Mouse (Mus musculus): Measurements from ENCODE around the gene Ndrg4.
A peak's percentile ranks its signal among the peaks of the same experiment; 100 is the strongest.

Gene Ndrg4

DNA sequence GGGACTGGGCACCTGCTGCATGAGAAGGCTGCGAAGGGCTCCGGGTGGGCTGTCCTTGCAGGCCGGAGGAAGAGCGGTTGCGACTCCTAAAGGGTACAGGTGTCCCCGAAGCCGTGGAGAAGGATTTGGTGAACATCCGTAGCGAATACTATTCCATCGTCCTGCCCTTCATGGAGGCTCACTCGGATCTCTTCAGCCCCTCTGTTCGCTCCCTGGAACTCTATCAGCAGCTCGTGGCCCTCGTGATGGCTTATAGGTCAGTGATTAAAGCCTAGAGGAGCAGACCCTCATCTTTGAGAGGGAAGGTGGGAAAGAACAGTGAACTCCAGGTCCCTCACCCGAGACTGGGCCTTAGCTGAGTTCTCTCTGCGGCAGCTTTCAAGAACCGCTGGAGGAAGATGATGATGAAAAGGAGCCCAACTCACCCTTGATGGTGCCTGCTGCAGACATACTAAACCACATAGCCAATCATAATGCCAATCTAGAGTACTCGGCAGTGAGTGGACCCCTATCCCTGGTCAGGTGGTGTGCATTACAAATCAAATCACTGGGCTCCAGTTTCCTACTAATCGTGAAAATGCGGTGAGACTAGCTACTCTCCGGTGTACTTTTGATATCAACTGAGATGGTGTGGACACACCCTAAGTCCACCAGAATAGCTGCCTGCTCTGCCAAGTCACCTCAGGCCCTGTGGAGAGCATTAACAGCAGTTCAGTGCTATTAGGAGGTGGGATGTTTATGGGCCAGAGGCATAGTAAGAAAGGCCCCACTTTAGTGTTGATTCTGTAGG, 40.0 kb downstream of the Ndrg4 start:
- peak; percentile 28 for DNase-seq (ENCODE audit: low spot score)

DNA sequence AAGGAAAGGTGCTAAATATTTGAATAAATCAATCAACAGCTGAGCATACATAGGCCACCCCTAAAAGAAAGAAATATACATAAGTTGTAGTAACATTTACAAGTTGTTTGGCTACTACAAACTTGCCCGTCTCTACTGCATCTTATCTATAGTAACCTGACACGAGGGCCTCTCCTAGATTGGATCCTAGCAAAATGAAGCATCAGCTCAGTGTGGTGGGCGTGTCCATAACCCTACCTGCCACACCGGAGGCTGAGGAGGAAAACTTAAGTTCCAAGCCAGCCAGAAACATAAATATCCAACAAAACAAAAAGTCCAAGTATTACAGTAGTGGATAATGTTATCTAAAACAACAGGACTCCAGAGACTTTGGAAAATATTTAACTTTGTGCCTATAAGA, 50.8 kb downstream of the Ndrg4 start:
- no peak for DNase-seq (ENCODE audit: low spot score)

DNA sequence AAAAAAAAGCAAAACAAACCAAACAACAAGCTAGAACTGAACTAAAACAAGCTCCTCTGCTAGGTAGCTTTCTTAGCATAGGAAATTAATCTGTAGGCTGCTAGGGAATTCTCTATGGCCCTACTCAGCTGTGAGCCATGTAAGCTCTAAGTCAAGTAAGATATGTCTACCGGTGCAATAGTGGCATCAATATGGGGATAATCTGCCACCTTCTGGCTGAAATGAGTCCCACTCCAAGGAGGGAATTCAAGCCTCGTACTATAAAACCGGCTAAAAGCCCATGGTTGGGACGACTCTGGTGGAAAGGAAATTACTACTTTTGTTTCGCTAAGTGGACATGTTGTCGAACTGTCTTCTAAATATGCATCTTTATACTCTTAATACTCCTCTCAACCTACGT, 61.8 kb downstream of the Ndrg4 start:
- DNase-seq (ENCODE audit: low spot score): peak; percentile 28

DNA sequence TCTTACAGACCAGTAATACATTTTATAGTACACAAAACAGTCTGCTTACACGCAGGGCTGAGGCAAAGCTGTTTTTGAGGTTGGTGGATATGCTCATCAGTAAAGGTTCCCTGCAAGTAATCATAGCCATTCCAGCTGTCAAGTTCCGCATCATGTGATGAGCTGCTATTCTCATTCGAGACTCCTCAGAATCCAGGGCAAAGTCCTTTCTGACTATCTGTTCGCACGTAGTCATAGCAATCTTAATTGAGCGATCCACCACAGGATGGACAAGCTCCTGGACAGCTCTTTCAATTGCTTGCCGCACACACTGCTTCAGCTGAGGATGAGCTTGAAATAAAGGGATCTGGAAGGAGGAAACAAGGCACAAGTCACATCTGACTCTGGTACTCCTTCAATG, 65.0 kb downstream of the Ndrg4 start:
- DNase-seq (ENCODE audit: low spot score): no peak

DNA sequence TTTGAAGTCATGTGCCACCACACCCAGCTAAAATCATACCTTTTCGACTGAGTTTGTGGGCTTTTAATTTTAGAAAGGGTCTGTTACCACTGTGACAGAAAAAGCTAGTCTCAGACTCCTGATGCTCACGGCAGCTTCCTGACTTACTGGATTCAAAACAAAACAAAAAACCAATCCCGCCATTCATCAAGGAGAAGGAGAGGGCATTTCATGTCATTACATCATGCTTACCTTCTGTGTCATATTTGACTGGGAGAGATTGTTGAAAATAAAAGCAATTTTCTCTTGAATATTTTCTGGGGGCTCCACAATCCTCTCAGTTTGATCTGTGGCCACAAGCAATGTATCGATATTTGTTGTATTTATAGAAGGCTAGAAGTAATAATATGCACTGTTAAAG, 71.2 kb downstream of the Ndrg4 start:
- DNase-seq (ENCODE audit: low spot score): no peak

DNA sequence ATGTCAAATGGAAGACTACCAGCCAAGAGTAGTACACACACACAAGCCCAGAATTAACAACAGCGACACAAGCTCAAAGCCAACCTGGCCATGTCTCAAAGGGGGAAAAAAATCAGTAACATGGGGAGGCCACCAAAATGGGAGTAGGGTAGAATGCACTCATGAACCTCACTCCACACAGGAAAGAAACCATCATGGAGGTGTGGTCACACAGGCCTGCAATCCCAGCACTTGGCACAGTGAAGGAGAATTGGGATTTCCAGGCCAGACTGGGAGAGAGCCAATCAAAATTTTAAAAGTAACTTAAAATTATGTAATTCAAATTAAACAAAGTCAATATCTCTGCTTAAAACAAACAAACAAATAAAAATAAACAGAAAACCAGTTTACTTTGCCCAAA, 75.1 kb downstream of the Ndrg4 start:
- no peak for DNase-seq (ENCODE audit: low spot score)

DNA sequence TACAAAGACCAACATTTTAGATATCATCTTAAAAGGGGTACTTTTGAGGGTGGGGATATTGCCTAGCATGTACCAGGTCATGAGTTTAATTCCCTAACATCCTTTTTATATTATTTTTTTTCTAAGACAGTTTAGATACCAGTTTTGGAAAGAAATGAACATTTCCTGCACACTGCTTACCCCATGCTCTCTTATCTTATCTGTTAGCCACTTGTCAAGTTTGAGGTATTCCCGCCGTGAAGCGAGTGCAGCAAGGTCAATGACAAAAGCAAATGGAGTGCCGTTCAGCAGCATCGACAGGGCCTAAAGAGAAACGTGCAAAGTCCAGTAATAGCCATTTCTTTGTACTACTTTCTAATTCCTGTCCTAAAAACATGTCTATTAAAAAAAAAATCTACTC, 83.5 kb downstream of the Ndrg4 start:
- no peak for DNase-seq (ENCODE audit: low spot score)

DNA sequence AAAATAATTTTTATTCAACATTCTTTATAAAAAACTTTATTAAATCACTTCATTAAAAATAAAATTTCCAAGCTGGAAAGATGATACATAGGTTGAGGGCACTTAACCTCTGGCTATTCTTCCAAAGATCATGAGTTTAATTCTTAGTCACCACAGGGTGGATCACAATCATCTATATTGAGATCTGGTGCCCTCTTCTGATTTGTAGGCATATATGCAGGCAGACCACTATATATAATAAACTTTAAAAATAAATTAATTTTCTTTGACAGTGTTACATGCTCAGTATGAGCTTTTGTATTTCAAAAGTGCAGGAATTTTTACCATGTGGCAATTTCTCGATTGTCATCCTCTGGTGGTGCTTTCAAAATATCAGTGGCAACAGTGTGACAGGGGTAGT, 87.4 kb downstream of the Ndrg4 start:
- DNase-seq (ENCODE audit: low spot score): no peak
